ENCODE assay signal across 14 mouse cellular contexts in the genomic region with DNA sequence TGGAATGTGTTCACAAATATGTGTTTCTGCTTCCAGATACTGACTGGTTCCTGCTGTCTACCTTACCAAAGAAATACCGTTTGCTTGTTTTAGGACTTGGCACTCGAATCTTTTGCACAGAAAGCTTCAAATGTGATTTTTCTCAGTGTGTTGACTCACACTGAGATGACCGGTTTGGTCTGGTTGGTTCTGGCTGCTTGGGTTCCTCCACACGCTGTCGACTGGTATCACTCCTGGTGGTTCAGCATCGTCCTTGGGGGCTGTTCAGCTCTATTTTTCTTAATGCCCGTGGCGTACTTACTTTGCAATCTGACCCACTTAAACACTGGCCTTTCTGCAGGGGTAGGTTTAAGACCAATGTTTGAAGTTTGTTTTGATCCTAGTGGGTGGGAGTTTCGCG. TPM values are rescaled to one million over a fixed set of nuclear protein-coding genes. Genes with fewer than 3 reads are reported as not detected.
A peak's percentile ranks its signal among the peaks of the same experiment; 100 is the strongest.
DNase-seq lines count a peak whose midpoint lies in the region; ATAC-seq and TF ChIP-seq lines count a peak whose summit lies in the region.
"Had no signal": no experiment of that assay in that cellular context is flagged by ENCODE, and none has a peak within 500 bp of the region (broad histone marks: within the 10 kb centered on the region; RNA-seq: fewer than 3 reads in every experiment).

No protein-coding gene starts in this region.

- intact Hi-C loops in left cerebral cortex, postnatal 10 days (cut with DNase I) = loop anchor here (1.0 kb wide), 1 partner anchor 13 kb away; no protein-coding TSS in a partner anchor

- H3K4me1 ChIP-seq in heart, embryonic 12.5 days (replicated peaks) = 0 out of 2 replicates have a peak, but pooled peaks cover 4% of the 10 kb centered on the region
- H3K4me1 ChIP-seq in midbrain, embryonic 14.5 days (ENCODE audit: control insufficient read depth, insufficient read depth, low read length) = no peaks in the 10 kb centered on the region

- H3K27ac ChIP-seq in layer of hippocampus, adult 2 months = no peak overlapping the region
- no peak overlapping the region for H3K27ac ChIP-seq in heart, embryonic 12.5 days (ENCODE audit: poor library complexity, severe bottlenecking)
- no peak overlapping the region for H3K27ac ChIP-seq in midbrain, embryonic 14.5 days (replicated peaks; ENCODE audit: low read depth, low read length)
- H3K27ac ChIP-seq: limb, embryonic 13.5 days; midbrain, embryonic 10.5 days had no signal

- H3K9ac ChIP-seq in heart, embryonic 12.5 days = no peak overlapping the region
- no peak overlapping the region for H3K9ac ChIP-seq in midbrain, embryonic 14.5 days (replicated peaks; ENCODE audit: low read length)
- H3K9ac ChIP-seq: limb, embryonic 13.5 days had no signal

- no peaks in the 10 kb centered on the region for H3K9me3 ChIP-seq in heart, embryonic 12.5 days (replicated peaks)
- H3K9me3 ChIP-seq in midbrain, embryonic 14.5 days (ENCODE audit: control insufficient read depth, low read length) = no peaks in the 10 kb centered on the region
- H3K9me3 ChIP-seq: limb, embryonic 13.5 days; midbrain, embryonic 10.5 days had no signal

- no peak overlapping the region for H3K4me3 ChIP-seq in layer of hippocampus, adult 2 months
- H3K4me3 ChIP-seq in heart, embryonic 12.5 days = no peak overlapping the region
- H3K4me3 ChIP-seq in midbrain, embryonic 14.5 days (replicated peaks; ENCODE audit: low read depth, low read length) = no peak overlapping the region
- H3K4me3 ChIP-seq: limb, embryonic 13.5 days; midbrain, embryonic 10.5 days had no signal

- peak; percentile 10 for DNase-seq in adipocyte (ENCODE audit: low spot score)
- DNase-seq in brain, adult 2 months (ENCODE audit: low read depth, low spot score) = peak; percentile 6
- peak; percentile 22 for DNase-seq in fibroblast of lung, adult 2 months (ENCODE audit: low read depth)
- DNase-seq in kidney, postnatal 10 days = peak; percentile 60
- no peak for DNase-seq in layer of hippocampus, adult 2 months (ENCODE audit: low spot score in 2 of 2)
- no peak for DNase-seq in midbrain, embryonic 14.5 days
- DNase-seq in left cerebral cortex, postnatal 10 days (ENCODE audit: extremely low spot score in 1 of 2, low spot score in 2 of 2) = no peak
- DNase-seq: cerebellum, adult 8-10 months; layer of hippocampus, adult 9-11 months; lung, adult 2 months; spleen, adult 18-20 months had no signal

- no peaks in the 10 kb centered on the region for H3K27me3 ChIP-seq in heart, embryonic 12.5 days (replicated peaks)
- no peaks in the 10 kb centered on the region for H3K27me3 ChIP-seq in midbrain, embryonic 14.5 days (ENCODE audit: control insufficient read depth, insufficient read depth, low read length)
- H3K27me3 ChIP-seq: limb, embryonic 13.5 days had no signal

- no peak overlapping the region for H3K4me2 ChIP-seq in heart, embryonic 12.5 days
- no peak overlapping the region for H3K4me2 ChIP-seq in midbrain, embryonic 14.5 days (ENCODE audit: low read length)
- H3K4me2 ChIP-seq: limb, embryonic 13.5 days had no signal

- ATAC-seq in heart, embryonic 12.5 days (ENCODE audit: insufficient number of reproducible peaks, low FRiP score) = no peak
- no peak for ATAC-seq in midbrain, embryonic 14.5 days (ENCODE audit: low FRiP score, low TSS enrichment)

- TF ChIP-seq CTCF in layer of hippocampus, adult 2 months (conservative IDR thresholded peaks at IDR 0.05) = no peak

- 82% methylated on average over 10 of the region's 10 CpGs for WGBS in heart, embryonic 12.5 days
- 75% methylated on average over 10 of the region's 10 CpGs for WGBS in midbrain, embryonic 14.5 days

- H3K36me3 ChIP-seq in heart, embryonic 12.5 days = no peaks in the 10 kb centered on the region
- H3K36me3 ChIP-seq in midbrain, embryonic 14.5 days (ENCODE audit: control insufficient read depth, insufficient read depth, low read length) = no peaks in the 10 kb centered on the region
- H3K36me3 ChIP-seq: limb, embryonic 13.5 days; midbrain, embryonic 10.5 days had no signal

RNA-seq across cellular contexts. Expression of a gene that starts 41.7 kb away (rescaled TPM):
- total RNA-seq in layer of hippocampus, adult 2 months (2021) = 1 to 10 TPM; 2.2 to 2.5 TPM
- polyA plus RNA-seq in heart, embryonic 12.5 days (2016; fragmentation: Nextera tagmentation; extraction: Ambion mirVana) = 1.1 and 1.4 TPM in 2 replicates
- 2.6 and 4.4 TPM in 2 replicates for polyA plus RNA-seq in midbrain, embryonic 14.5 days (2014; fragmentation: Nextera tagmentation; extraction: Ambion mirVana)
- 1 to 10 TPM; 1.6 to 2.5 TPM for total RNA-seq in left cerebral cortex, postnatal 10 days (2021)

RNA-seq across cellular contexts. Expression of a gene that starts 42.4 kb away (rescaled TPM):
- 10 to 100 TPM; 13.2 to 13.3 TPM for total RNA-seq in layer of hippocampus, adult 2 months (2021)
- 12.5 TPM in 2 replicates for polyA plus RNA-seq in heart, embryonic 12.5 days (2016; fragmentation: Nextera tagmentation; extraction: Ambion mirVana)
- polyA plus RNA-seq in midbrain, embryonic 14.5 days (2014; fragmentation: Nextera tagmentation; extraction: Ambion mirVana) = 10.7 and 13.1 TPM in 2 replicates
- 10 to 100 TPM; 10.7 to 14.4 TPM for total RNA-seq in left cerebral cortex, postnatal 10 days (2021)

Comparison
In these comparisons a context has a peak if more than half of its experiments do, and no peak if none do; other contexts are left out.
1. DNase-seq: peak in adipocyte (single experiment), brain, adult 2 months (single experiment), fibroblast of lung, adult 2 months (single experiment) and kidney, postnatal 10 days (single experiment); none in layer of hippocampus, adult 2 months (0 of 2), midbrain, embryonic 14.5 days (single experiment) and left cerebral cortex, postnatal 10 days (0 of 2).